Mouse (Mus musculus): ENCODE measurements at regions not wholly inside any gene's neighbourhood (a gene's known extent, or its start where the extent isn't known, plus 50 kb on each side); places are given as distances from the start of the nearest gene placed in this dataset.

DNA sequence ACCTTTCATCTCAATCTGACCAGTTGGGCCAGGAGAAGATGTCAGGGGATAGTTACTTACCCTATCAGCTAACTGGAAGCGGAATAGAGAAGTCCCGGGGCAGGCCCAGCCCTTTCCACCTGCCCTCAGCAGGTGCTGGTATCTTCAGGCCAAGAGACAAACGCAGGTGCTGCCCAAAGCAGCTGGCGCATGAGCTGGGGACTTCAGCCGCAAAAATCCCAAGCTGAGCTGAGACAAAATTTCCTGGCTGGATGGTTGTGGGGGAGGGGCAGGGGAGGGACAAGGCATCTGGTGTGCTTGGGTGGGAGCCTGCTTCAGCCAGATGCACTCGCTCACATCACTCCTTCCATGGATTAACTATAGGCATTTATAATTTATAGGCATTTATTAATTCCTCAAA, 125.5 kb upstream of the Lemd2 start:
- no peak overlapping the region for H3ac ChIP-seq (ENCODE audit: control insufficient read depth, insufficient read length, low read depth)
- peaks cover 87% of the 10 kb centered on the region for H3K27me3 ChIP-seq (ENCODE audit: control insufficient read depth, insufficient read depth, insufficient read length)
- no peaks in the 10 kb centered on the region for H3K79me2 ChIP-seq (ENCODE audit: control insufficient read depth, insufficient read depth)
- H3K79me3 ChIP-seq (ENCODE audit: low read depth), result no peaks in the 10 kb centered on the region
- no peak for TF ChIP-seq CEBPB (IDR thresholded peaks at IDR 0.05; ENCODE audit: low read depth)
- no peak for TF ChIP-seq MYOD1 (IDR thresholded peaks at IDR 0.05; ENCODE audit: control insufficient read depth, insufficient read length, low read depth)
- H3K4me3 ChIP-seq (ENCODE audit: insufficient read depth, poor library complexity, severe bottlenecking), result no peak overlapping the region
- no peaks in the 10 kb centered on the region for H3K36me3 ChIP-seq (ENCODE audit: control insufficient read depth, insufficient read depth)

DNA sequence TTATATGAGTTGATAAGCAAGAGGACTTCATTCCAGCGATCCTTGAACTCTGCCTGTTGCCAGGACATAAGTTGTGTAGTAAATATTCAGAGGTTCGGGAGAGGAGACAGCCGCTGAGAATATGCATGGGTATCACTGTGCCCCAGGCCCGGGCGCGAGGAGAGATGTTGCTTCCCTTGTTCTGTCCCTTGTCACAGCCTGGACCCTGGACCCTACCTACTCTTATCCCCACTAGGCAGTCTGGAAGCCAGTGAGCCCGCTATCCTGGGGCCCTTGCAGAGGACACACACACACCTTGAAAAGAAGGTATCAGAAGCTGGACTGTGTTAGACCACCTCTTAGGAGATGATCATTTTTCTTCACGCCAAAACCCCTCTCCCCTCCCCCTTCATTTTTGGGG, 124.9 kb upstream of the Lemd2 start:
- Histone ChIP-seq H3K27me3 (ENCODE audit: control insufficient read depth, insufficient read depth, insufficient read length) (peaks cover 86% of the 10 kb centered on the region), H3K36me3 (ENCODE audit: control insufficient read depth, insufficient read depth) (no peaks in the 10 kb centered on the region), H3K4me3 (ENCODE audit: insufficient read depth, poor library complexity, severe bottlenecking) (no peak overlapping the region), H3ac (ENCODE audit: control insufficient read depth, insufficient read length, low read depth) (no peak overlapping the region), H3K79me3 (ENCODE audit: low read depth) (no peaks in the 10 kb centered on the region), H3K79me2 (ENCODE audit: control insufficient read depth, insufficient read depth) (no peaks in the 10 kb centered on the region)
- TF ChIP-seq FOSL1 (IDR thresholded peaks at IDR 0.05; ENCODE audit: insufficient read depth, low read length, poor library complexity, severe bottlenecking) (no peak), MAX (IDR thresholded peaks at IDR 0.05) (no peak), MYOG (IDR thresholded peaks at IDR 0.05; ENCODE audit: control insufficient read depth, extremely low read depth, insufficient read length) (no peak), USF1 (IDR thresholded peaks at IDR 0.05; ENCODE audit: low read depth) (no peak), CTCF (IDR thresholded peaks at IDR 0.05; ENCODE audit: control insufficient read depth, insufficient read depth, insufficient read length) (no peak), MYOD1 (IDR thresholded peaks at IDR 0.05; ENCODE audit: control insufficient read depth, insufficient read length, low read depth) (no peak), CEBPB (IDR thresholded peaks at IDR 0.05; ENCODE audit: low read depth) (no peak)

DNA sequence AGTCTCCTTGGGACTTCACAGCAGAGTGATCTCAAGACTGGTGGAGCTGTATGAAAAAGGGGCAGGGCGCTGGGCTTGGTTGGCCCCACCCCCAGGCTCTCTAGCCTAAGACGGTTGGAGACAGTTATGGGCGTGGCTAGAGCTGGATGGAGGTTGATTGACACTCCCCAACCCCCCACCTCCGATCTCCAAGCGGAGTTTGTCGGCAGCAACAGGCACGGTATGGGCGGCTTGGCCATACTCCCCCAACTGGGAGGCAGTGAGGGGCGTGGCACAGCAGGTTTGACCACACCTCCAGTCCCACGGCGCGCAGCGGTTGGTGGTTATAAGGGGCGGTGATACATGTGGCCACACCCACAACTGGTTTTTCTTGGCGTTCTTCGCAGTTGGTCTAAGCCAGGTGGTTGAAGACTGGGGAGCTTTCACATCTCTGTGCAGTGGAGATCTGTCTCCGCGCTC, 120.8 kb upstream of the Lemd2 start:
- no peak overlapping the region for H3K4me3 ChIP-seq (ENCODE audit: insufficient read depth, poor library complexity, severe bottlenecking)
- no peak overlapping the region for H3ac ChIP-seq (ENCODE audit: control insufficient read depth, insufficient read length, low read depth)
- no peaks in the 10 kb centered on the region for H3K36me3 ChIP-seq (ENCODE audit: control insufficient read depth, insufficient read depth)
- H3K27me3 ChIP-seq (ENCODE audit: control insufficient read depth, insufficient read depth, insufficient read length), result peaks cover 77% of the 10 kb centered on the region
- no peaks in the 10 kb centered on the region for H3K79me2 ChIP-seq (ENCODE audit: control insufficient read depth, insufficient read depth)
- H3K79me3 ChIP-seq (ENCODE audit: low read depth), result no peaks in the 10 kb centered on the region
- TF ChIP-seq MAX (IDR thresholded peaks at IDR 0.05), result no peak
- TF ChIP-seq CEBPB (IDR thresholded peaks at IDR 0.05; ENCODE audit: low read depth), result no peak
- TF ChIP-seq CTCF (IDR thresholded peaks at IDR 0.05; ENCODE audit: control insufficient read depth, insufficient read depth, insufficient read length), result no peak
- no peak for TF ChIP-seq USF1 (IDR thresholded peaks at IDR 0.05; ENCODE audit: low read depth)

DNA sequence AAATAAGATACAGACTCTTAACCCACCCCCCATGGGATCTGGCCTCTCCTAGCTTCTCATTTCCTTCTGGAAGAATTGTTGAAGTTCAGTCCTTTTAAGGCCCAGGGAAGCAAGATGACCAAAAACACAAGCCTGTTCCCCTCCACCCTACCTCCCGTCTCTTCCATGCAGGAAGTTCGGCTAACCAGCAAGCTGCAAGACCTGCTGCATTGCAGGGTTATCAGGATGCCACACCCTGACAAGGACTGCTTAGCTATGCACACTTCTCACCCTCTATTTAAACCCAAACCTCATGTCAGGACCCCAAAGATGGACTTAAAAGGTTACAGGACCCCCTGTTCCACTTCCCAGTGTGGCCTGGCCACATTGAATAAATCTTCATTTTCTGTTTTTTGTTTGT, 119.2 kb upstream of the Lemd2 start:
- Histone ChIP-seq H3ac (ENCODE audit: control insufficient read depth, insufficient read length, low read depth) (no peak overlapping the region), H3K79me2 (ENCODE audit: control insufficient read depth, insufficient read depth) (no peaks in the 10 kb centered on the region), H3K27me3 (ENCODE audit: control insufficient read depth, insufficient read depth, insufficient read length) (peaks cover 70% of the 10 kb centered on the region), H3K79me3 (ENCODE audit: low read depth) (no peaks in the 10 kb centered on the region), H3K36me3 (ENCODE audit: control insufficient read depth, insufficient read depth) (no peaks in the 10 kb centered on the region), H3K4me3 (ENCODE audit: insufficient read depth, poor library complexity, severe bottlenecking) (no peak overlapping the region)
- no peak for TF ChIP-seq CTCF (IDR thresholded peaks at IDR 0.05; ENCODE audit: control insufficient read depth, insufficient read depth, insufficient read length)
- TF ChIP-seq MYOD1 (IDR thresholded peaks at IDR 0.05; ENCODE audit: control insufficient read depth, insufficient read length, low read depth), result no peak
- no peak for TF ChIP-seq MYOG (IDR thresholded peaks at IDR 0.05; ENCODE audit: control insufficient read depth, extremely low read depth, insufficient read length)
- TF ChIP-seq CEBPB (IDR thresholded peaks at IDR 0.05; ENCODE audit: low read depth), result no peak
- no peak for TF ChIP-seq MAX (IDR thresholded peaks at IDR 0.05)
- no peak for TF ChIP-seq USF1 (IDR thresholded peaks at IDR 0.05; ENCODE audit: low read depth)
- no peak for TF ChIP-seq FOSL1 (IDR thresholded peaks at IDR 0.05; ENCODE audit: insufficient read depth, low read length, poor library complexity, severe bottlenecking)

DNA sequence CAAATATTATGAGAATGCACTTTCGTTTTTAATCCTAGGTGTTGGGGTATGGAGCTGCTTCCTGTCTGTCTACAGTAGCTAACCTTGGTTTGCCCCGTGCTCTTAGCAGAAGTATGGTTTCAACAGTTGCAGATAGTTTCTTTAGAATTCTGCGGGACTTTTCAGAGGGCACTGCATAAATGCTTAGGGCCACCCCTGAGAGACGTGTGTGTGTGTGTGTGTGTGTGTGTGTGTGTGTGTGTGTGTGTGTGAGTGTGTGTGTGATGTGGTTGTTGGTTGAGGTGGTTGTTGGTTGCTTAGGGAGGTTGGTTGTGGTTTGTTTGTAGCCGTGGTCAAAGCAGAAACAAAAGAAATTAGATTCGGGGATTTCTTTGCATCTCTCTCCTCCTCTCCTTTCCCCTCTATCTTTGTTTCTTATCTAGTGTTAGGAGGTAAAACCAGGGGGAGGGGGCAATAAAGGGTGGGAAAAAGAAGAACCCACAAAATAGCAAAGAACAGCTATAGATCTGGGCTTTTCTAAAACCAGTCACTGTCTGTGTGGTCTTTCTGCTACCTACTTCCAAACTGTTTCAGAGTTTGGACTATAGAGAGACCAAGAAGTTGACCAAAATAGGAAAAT, 118.7 kb upstream of the Lemd2 start:
- H3K27me3 ChIP-seq (ENCODE audit: control insufficient read depth, insufficient read depth, insufficient read length), result peaks cover 68% of the 10 kb centered on the region
- TF ChIP-seq FOSL1 (IDR thresholded peaks at IDR 0.05; ENCODE audit: insufficient read depth, low read length, poor library complexity, severe bottlenecking), result no peak
- TF ChIP-seq MYOG (IDR thresholded peaks at IDR 0.05; ENCODE audit: control insufficient read depth, extremely low read depth, insufficient read length), result no peak
- TF ChIP-seq CTCF (IDR thresholded peaks at IDR 0.05; ENCODE audit: control insufficient read depth, insufficient read depth, insufficient read length), result no peak
- no peak for TF ChIP-seq MAX (IDR thresholded peaks at IDR 0.05)
- no peak for TF ChIP-seq USF1 (IDR thresholded peaks at IDR 0.05; ENCODE audit: low read depth)
- no peak for TF ChIP-seq CEBPB (IDR thresholded peaks at IDR 0.05; ENCODE audit: low read depth)
- no peak for TF ChIP-seq MYOD1 (IDR thresholded peaks at IDR 0.05; ENCODE audit: control insufficient read depth, insufficient read length, low read depth)

DNA sequence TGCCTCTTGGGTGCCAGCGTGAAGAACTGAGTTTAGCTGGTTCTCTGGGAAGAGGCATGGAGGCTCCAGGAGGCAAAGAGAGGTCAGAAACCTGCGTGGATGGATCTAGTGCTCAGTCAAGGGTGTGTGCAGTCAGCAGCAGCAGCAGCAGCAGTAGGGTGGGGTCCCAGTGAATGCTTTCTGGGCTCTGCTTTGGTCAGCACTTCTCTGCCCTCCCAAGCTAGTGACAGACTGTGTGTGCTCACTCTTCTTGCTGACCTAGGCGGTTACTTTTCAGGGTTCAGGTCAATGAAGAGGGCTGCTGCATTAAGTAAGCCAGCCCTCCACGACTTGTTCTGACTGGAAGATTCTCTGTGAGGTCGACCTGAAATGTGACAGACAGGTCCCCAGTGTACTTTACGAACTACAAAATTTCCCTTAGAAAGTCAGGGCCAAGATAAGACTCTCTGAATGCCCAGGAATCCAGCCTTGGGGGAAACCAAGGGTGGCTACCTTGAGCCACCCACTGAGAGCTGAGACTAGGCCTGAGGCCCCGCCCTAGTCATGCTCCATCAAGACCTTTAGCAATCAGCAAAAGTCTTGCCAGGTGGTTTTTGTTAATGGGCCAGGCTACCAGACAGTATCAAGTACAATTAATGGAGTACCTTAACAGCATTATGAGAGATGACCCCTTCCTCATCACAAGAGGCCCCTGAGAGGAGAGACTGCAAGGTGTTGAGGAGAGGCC, 114.9 kb upstream of the Lemd2 start:
- no peak for TF ChIP-seq FOSL1 (IDR thresholded peaks at IDR 0.05; ENCODE audit: insufficient read depth, low read length, poor library complexity, severe bottlenecking)
- TF ChIP-seq CEBPB (IDR thresholded peaks at IDR 0.05; ENCODE audit: low read depth), result no peak
- no peak for TF ChIP-seq USF1 (IDR thresholded peaks at IDR 0.05; ENCODE audit: low read depth)
- TF ChIP-seq MYOG (IDR thresholded peaks at IDR 0.05; ENCODE audit: control insufficient read depth, extremely low read depth, insufficient read length), result no peak
- TF ChIP-seq CTCF (IDR thresholded peaks at IDR 0.05; ENCODE audit: control insufficient read depth, insufficient read depth, insufficient read length), result no peak
- no peak for TF ChIP-seq MYOD1 (IDR thresholded peaks at IDR 0.05; ENCODE audit: control insufficient read depth, insufficient read length, low read depth)
- no peak for TF ChIP-seq MAX (IDR thresholded peaks at IDR 0.05)
- no peaks in the 10 kb centered on the region for H3K36me3 ChIP-seq (ENCODE audit: control insufficient read depth, insufficient read depth)
- H3ac ChIP-seq (ENCODE audit: control insufficient read depth, insufficient read length, low read depth), result no peak overlapping the region
- peaks cover 51% of the 10 kb centered on the region for H3K27me3 ChIP-seq (ENCODE audit: control insufficient read depth, insufficient read depth, insufficient read length)
- no peaks in the 10 kb centered on the region for H3K79me3 ChIP-seq (ENCODE audit: low read depth)
- no peak overlapping the region for H3K4me3 ChIP-seq (ENCODE audit: insufficient read depth, poor library complexity, severe bottlenecking)
- no peaks in the 10 kb centered on the region for H3K79me2 ChIP-seq (ENCODE audit: control insufficient read depth, insufficient read depth)

More for the DNA sequence above, 118.7 kb upstream of the Lemd2 start:
- H3K79me3 ChIP-seq (ENCODE audit: low read depth), result no peaks in the 10 kb centered on the region
- H3ac ChIP-seq (ENCODE audit: control insufficient read depth, insufficient read length, low read depth), result no peak overlapping the region
- no peaks in the 10 kb centered on the region for H3K36me3 ChIP-seq (ENCODE audit: control insufficient read depth, insufficient read depth)
- no peak overlapping the region for H3K4me3 ChIP-seq (ENCODE audit: insufficient read depth, poor library complexity, severe bottlenecking)
- no peaks in the 10 kb centered on the region for H3K79me2 ChIP-seq (ENCODE audit: control insufficient read depth, insufficient read depth)
